Mouse (Mus musculus): Measurements from ENCODE around the gene Grb7.

DNA sequence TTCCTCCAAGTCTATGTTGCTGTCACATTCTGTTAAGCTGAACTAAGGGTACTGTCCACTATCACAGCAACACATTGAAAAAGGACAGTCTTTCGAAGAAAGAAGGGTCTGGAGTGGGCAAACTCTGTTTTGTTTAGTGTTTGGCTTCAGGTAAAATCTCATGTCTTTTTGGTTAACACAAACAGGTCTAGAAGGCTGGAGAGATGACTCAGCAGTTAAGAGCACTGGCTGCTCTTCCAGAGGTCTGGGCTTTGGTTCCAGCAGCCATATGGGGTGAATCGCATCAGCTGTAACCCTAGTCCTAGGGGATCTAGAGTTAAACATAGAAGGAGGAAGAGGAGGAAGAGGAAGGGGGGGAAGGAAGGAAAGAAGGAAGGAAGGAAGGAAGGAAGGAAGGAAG is 39.6 kb downstream of the Grb7 start:
- TF ChIP-seq GATA1 (IDR thresholded peaks at IDR 0.05; ENCODE audit: borderline replicate concordance, low read length) (no peak), FLI1 (IDR thresholded peaks at IDR 0.05; ENCODE audit: low read length) (no peak)

Measured in megakaryocyte, embryonic 14.5 days (primary cell).